Comparison of ENCODE assay signal across 26 mouse cellular contexts in genomic region chr2:153703389-153703788, GRCm38 (mm10). TPM values are rescaled to one million over a fixed set of nuclear protein-coding genes. Genes with fewer than 3 reads are reported as not detected.
DNase-seq lines count a peak whose midpoint lies in the region; ATAC-seq and TF ChIP-seq lines count a peak whose summit lies in the region.
"Had no signal": no experiment of that assay in that cellular context is flagged by ENCODE, and none has a peak within 500 bp of the region (broad histone marks: within the 10 kb centered on the region; RNA-seq: fewer than 3 reads in every experiment).

No protein-coding gene starts in this region.

- no peaks in the 10 kb centered on the region for H3K27me3 ChIP-seq in forebrain, postnatal 0 days (ENCODE audit: insufficient read depth, low read length)
- H3K27me3 ChIP-seq in forebrain, embryonic 13.5 days = no peaks in the 10 kb centered on the region
- no peaks in the 10 kb centered on the region for H3K27me3 ChIP-seq in midbrain, embryonic 14.5 days (ENCODE audit: control insufficient read depth, insufficient read depth, low read length)
- H3K27me3 ChIP-seq in midbrain, embryonic 15.5 days (replicated peaks) = no peaks in the 10 kb centered on the region
- H3K27me3 ChIP-seq: embryonic facial prominence, embryonic 13.5 days; heart, embryonic 13.5 days; hindbrain, embryonic 12.5 days had no signal

- no peaks in the 10 kb centered on the region for H3K9me3 ChIP-seq in forebrain, postnatal 0 days (ENCODE audit: low read length)
- H3K9me3 ChIP-seq in forebrain, embryonic 13.5 days (replicated peaks) = no peaks in the 10 kb centered on the region
- no peaks in the 10 kb centered on the region for H3K9me3 ChIP-seq in midbrain, embryonic 14.5 days (ENCODE audit: control insufficient read depth, low read length)
- H3K9me3 ChIP-seq in midbrain, embryonic 15.5 days = no peaks in the 10 kb centered on the region
- H3K9me3 ChIP-seq: embryonic facial prominence, embryonic 13.5 days; heart, embryonic 13.5 days; hindbrain, embryonic 12.5 days had no signal

- TF ChIP-seq CTCF in forebrain, postnatal 0 days (IDR thresholded peaks at IDR 0.05; ENCODE audit: low read depth) = no peak
- TF ChIP-seq CTCF in brain, embryonic 14.5 days (IDR thresholded peaks at IDR 0.05; ENCODE audit: borderline replicate concordance, extremely low read depth, insufficient read depth, insufficient read length) = no peak

- TF ChIP-seq POLR2A in brain, embryonic 14.5 days (IDR thresholded peaks at IDR 0.05; ENCODE audit: borderline replicate concordance, extremely low read depth, insufficient read depth, insufficient read length, poor library complexity, severe bottlenecking) = no peak

- peak; percentile 61 for ATAC-seq in forebrain, postnatal 0 days
- no peak for ATAC-seq in forebrain, embryonic 13.5 days
- ATAC-seq in midbrain, embryonic 14.5 days (ENCODE audit: low FRiP score, low TSS enrichment) = no peak
- no peak for ATAC-seq in midbrain, embryonic 15.5 days (replicated peaks)
- ATAC-seq: activated CD4-positive, CD25-positive, alpha-beta regulatory T cell, adult 4 months; hindbrain, embryonic 16.5 days; Patski had no signal

- DNase-seq in cerebellum, postnatal 14 days = peak; percentile 15 to 25
- DNase-seq in cerebellum, postnatal 25 days = no peak
- DNase-seq in forebrain, postnatal 0 days = peak; percentile 34
- DNase-seq in midbrain, embryonic 14.5 days = peak; percentile 8
- peak; percentile 40 for DNase-seq in brain, embryonic 14.5 days (ENCODE audit: low read depth)
- DNase-seq in spleen, postnatal 10 days (ENCODE audit: low spot score in 2 of 2) = no peak
- DNase-seq: adrenal gland, postnatal 14 days; cerebellum, adult 18-20 months; cerebellum, postnatal 36 days; embryo, embryonic 11 days; gastrocnemius, adult 2 months; gastrocnemius, postnatal 25 days; heart, postnatal 36 days; kidney, adult 11 months had no signal

- H3K36me3 ChIP-seq in forebrain, postnatal 0 days (ENCODE audit: insufficient read depth) = no peaks in the 10 kb centered on the region
- H3K36me3 ChIP-seq in forebrain, embryonic 13.5 days (ENCODE audit: poor library complexity, severe bottlenecking) = no peaks in the 10 kb centered on the region
- no peaks in the 10 kb centered on the region for H3K36me3 ChIP-seq in midbrain, embryonic 14.5 days (ENCODE audit: control insufficient read depth, insufficient read depth, low read length)
- H3K36me3 ChIP-seq in midbrain, embryonic 15.5 days (replicated peaks) = no peaks in the 10 kb centered on the region
- H3K36me3 ChIP-seq: embryonic facial prominence, embryonic 13.5 days; heart, embryonic 13.5 days; hindbrain, embryonic 12.5 days had no signal

- no peak overlapping the region for H3K27ac ChIP-seq in forebrain, postnatal 0 days (ENCODE audit: low read depth, low read length)
- no peak overlapping the region for H3K27ac ChIP-seq in forebrain, embryonic 13.5 days
- H3K27ac ChIP-seq in midbrain, embryonic 14.5 days (replicated peaks; ENCODE audit: low read depth, low read length) = no peak overlapping the region
- H3K27ac ChIP-seq in midbrain, embryonic 15.5 days = no peak overlapping the region
- H3K27ac ChIP-seq: embryonic facial prominence, embryonic 13.5 days; gastrocnemius, adult 2 months; heart, embryonic 13.5 days; hindbrain, embryonic 12.5 days had no signal

- H3K9ac ChIP-seq in forebrain, postnatal 0 days = no peak overlapping the region
- H3K9ac ChIP-seq in forebrain, embryonic 13.5 days = no peak overlapping the region
- no peak overlapping the region for H3K9ac ChIP-seq in midbrain, embryonic 14.5 days (replicated peaks; ENCODE audit: low read length)
- no peak overlapping the region for H3K9ac ChIP-seq in midbrain, embryonic 15.5 days
- H3K9ac ChIP-seq: embryonic facial prominence, embryonic 13.5 days; heart, embryonic 13.5 days; hindbrain, embryonic 12.5 days had no signal

- no peaks in the 10 kb centered on the region for H3K4me1 ChIP-seq in forebrain, postnatal 0 days (ENCODE audit: insufficient read depth)
- H3K4me1 ChIP-seq in forebrain, embryonic 13.5 days = no peaks in the 10 kb centered on the region
- no peaks in the 10 kb centered on the region for H3K4me1 ChIP-seq in midbrain, embryonic 14.5 days (ENCODE audit: control insufficient read depth, insufficient read depth, low read length)
- no peaks in the 10 kb centered on the region for H3K4me1 ChIP-seq in midbrain, embryonic 15.5 days
- H3K4me1 ChIP-seq: embryonic facial prominence, embryonic 13.5 days; heart, embryonic 13.5 days; hindbrain, embryonic 12.5 days had no signal

- no peak overlapping the region for H3K4me3 ChIP-seq in forebrain, postnatal 0 days (ENCODE audit: low read depth, low read length)
- no peak overlapping the region for H3K4me3 ChIP-seq in forebrain, embryonic 13.5 days
- no peak overlapping the region for H3K4me3 ChIP-seq in midbrain, embryonic 14.5 days (replicated peaks; ENCODE audit: low read depth, low read length)
- H3K4me3 ChIP-seq in midbrain, embryonic 15.5 days = no peak overlapping the region
- H3K4me3 ChIP-seq: embryonic facial prominence, embryonic 13.5 days; gastrocnemius, adult 2 months; heart, embryonic 13.5 days; hindbrain, embryonic 12.5 days had no signal

- no peak overlapping the region for H3K4me2 ChIP-seq in forebrain, postnatal 0 days (ENCODE audit: low read depth)
- H3K4me2 ChIP-seq in forebrain, embryonic 13.5 days = no peak overlapping the region
- H3K4me2 ChIP-seq in midbrain, embryonic 14.5 days (ENCODE audit: low read length) = no peak overlapping the region
- no peak overlapping the region for H3K4me2 ChIP-seq in midbrain, embryonic 15.5 days
- H3K4me2 ChIP-seq: embryonic facial prominence, embryonic 13.5 days; heart, embryonic 13.5 days; hindbrain, embryonic 12.5 days had no signal

- WGBS in forebrain, postnatal 0 days = 29% methylated on average over 6 of the region's 6 CpGs
- WGBS in forebrain, embryonic 13.5 days = 46% methylated on average over 6 of the region's 6 CpGs
- 46% methylated on average over 6 of the region's 6 CpGs for WGBS in midbrain, embryonic 14.5 days
- 49% methylated on average over 6 of the region's 6 CpGs for WGBS in midbrain, embryonic 15.5 days

RNA-seq across cellular contexts. Expression of gene Dnmt3c, which starts 6.9 kb away (rescaled TPM):
- not detected in 2 replicates for total RNA-seq in forebrain, postnatal 0 days (2014; rRNA removed)
- polyA plus RNA-seq in forebrain, postnatal 0 days (2015; fragmentation: Nextera tagmentation; extraction: Ambion mirVana) = not detected in 2 replicates
- polyA plus RNA-seq in forebrain, embryonic 13.5 days (2015; fragmentation: Nextera tagmentation; extraction: Ambion mirVana) = 0.09 TPM in 1 of 2 replicates, not detected in the other
- 0.17 TPM in 1 of 2 replicates, not detected in the other for polyA plus RNA-seq in midbrain, embryonic 14.5 days (2014; fragmentation: Nextera tagmentation; extraction: Ambion mirVana)
- 0.13 TPM in 1 of 2 replicates, not detected in the other for polyA plus RNA-seq in midbrain, embryonic 15.5 days (2015; fragmentation: Nextera tagmentation; extraction: Ambion mirVana)
- 0.03 and 0.06 TPM in 2 replicates for polyA plus RNA-seq in brain, embryonic 14.5 days (2012; rRNA removed)
- total RNA-seq: adrenal gland, adult 18-20 months; adrenal gland, postnatal 14 days; gastrocnemius, adult 2 months; gastrocnemius, postnatal 25 days; granulocyte monocyte progenitor cell, adult 5-6 weeks; heart, adult 8-10 months; heart, postnatal 36 days had no signal
- polyA plus RNA-seq: activated CD4-positive, CD25-positive, alpha-beta regulatory T cell, adult 4 months; C2C12; embryonic facial prominence, embryonic 13.5 days; heart, embryonic 13.5 days; hindbrain, embryonic 16.5 days had no signal

RNA-seq across cellular contexts. Expression of gene Mapre1, which starts 37.7 kb away (rescaled TPM):
- total RNA-seq in forebrain, postnatal 0 days (2014; rRNA removed) = 97.6 and 117 TPM in 2 replicates
- 354 and 411 TPM in 2 replicates for polyA plus RNA-seq in forebrain, postnatal 0 days (2015; fragmentation: Nextera tagmentation; extraction: Ambion mirVana)
- polyA plus RNA-seq in forebrain, embryonic 13.5 days (2015; fragmentation: Nextera tagmentation; extraction: Ambion mirVana) = 387 and 392 TPM in 2 replicates
- 369 and 443 TPM in 2 replicates for polyA plus RNA-seq in midbrain, embryonic 14.5 days (2014; fragmentation: Nextera tagmentation; extraction: Ambion mirVana)
- 333 and 370 TPM in 2 replicates for polyA plus RNA-seq in midbrain, embryonic 15.5 days (2015; fragmentation: Nextera tagmentation; extraction: Ambion mirVana)
- 62.8 and 73.8 TPM in 2 replicates for polyA plus RNA-seq in brain, embryonic 14.5 days (2012; rRNA removed)

RNA-seq across cellular contexts. Expression of gene Dnmt3b, which starts 54.1 kb away (rescaled TPM):
- total RNA-seq in forebrain, postnatal 0 days (2014; rRNA removed) = 1.9 and 3.9 TPM in 2 replicates
- polyA plus RNA-seq in forebrain, postnatal 0 days (2015; fragmentation: Nextera tagmentation; extraction: Ambion mirVana) = 1.3 and 1.9 TPM in 2 replicates
- 4.1 and 4.8 TPM in 2 replicates for polyA plus RNA-seq in forebrain, embryonic 13.5 days (2015; fragmentation: Nextera tagmentation; extraction: Ambion mirVana)
- 3.1 and 3.2 TPM in 2 replicates for polyA plus RNA-seq in midbrain, embryonic 14.5 days (2014; fragmentation: Nextera tagmentation; extraction: Ambion mirVana)
- 4.3 and 4.4 TPM in 2 replicates for polyA plus RNA-seq in midbrain, embryonic 15.5 days (2015; fragmentation: Nextera tagmentation; extraction: Ambion mirVana)
- polyA plus RNA-seq in brain, embryonic 14.5 days (2012; rRNA removed) = 4.7 and 5.2 TPM in 2 replicates

Comparison
In these comparisons a context has a peak if more than half of its experiments do, and no peak if none do; other contexts are left out.
1. DNase-seq: peak in cerebellum, postnatal 14 days (2 of 2), forebrain, postnatal 0 days (single experiment), midbrain, embryonic 14.5 days (single experiment) and brain, embryonic 14.5 days (single experiment); none in cerebellum, postnatal 25 days (0 of 2) and spleen, postnatal 10 days (0 of 2).